Mouse (Mus musculus): ENCODE measurements around the gene Ramp1. TPM values are rescaled to one million over a fixed set of nuclear protein-coding genes. Genes with fewer than 3 reads are reported as not detected.

Ramp1 gene
- polyA plus RNA-seq (2014; fragmentation: Nextera tagmentation; extraction: Ambion mirVana), result 5.0 and 7.4 TPM in 2 replicates

- DNase-seq (peak; percentile 64), ATAC-seq (ENCODE audit: insufficient read depth) (peak; percentile 58)
- no peaks in the 10 kb centered on the region for H3K36me3 ChIP-seq (ENCODE audit: insufficient read depth)
- WGBS, result 3% methylated on average over 33 of the region's 37 CpGs
- H3K4me3 ChIP-seq (ENCODE audit: low read depth, low read length), result peak within 1 kb of the TSS; percentile 42
- H3K9ac ChIP-seq, result peak within 1 kb of the TSS; percentile 56
- no peaks in the 10 kb centered on the region for H3K9me3 ChIP-seq (ENCODE audit: low read depth, low read length)
- 0 out of 2 replicates have a peak, but pooled peaks cover 10% of the 10 kb centered on the region for H3K27me3 ChIP-seq (ENCODE audit: insufficient read depth, low read length)
- H3K4me1 ChIP-seq (ENCODE audit: insufficient read depth), result peaks cover 20% of the 10 kb centered on the region; the same call in 1 of the 2 replicates
- no peak for TF ChIP-seq CTCF (IDR thresholded peaks at IDR 0.05; ENCODE audit: low read depth)
- H3K4me2 ChIP-seq, result peak within 1 kb of the TSS; percentile 83
- no peak within 1 kb of the TSS for H3K27ac ChIP-seq (ENCODE audit: low read depth)
Observed at GRCm38 (mm10) chr1:91179533-91180173, at the start of gene Ramp1. Ramp1 (plus strand) TSS chr1:91179822.

- no peak overlapping the region for H3K27ac ChIP-seq (ENCODE audit: low read depth)
- no peak overlapping the region for H3K4me3 ChIP-seq (ENCODE audit: low read depth, low read length)
- DNase-seq (no peak), ATAC-seq (ENCODE audit: insufficient read depth) (no peak)
- WGBS, result 76% methylated on average over 2 of the region's 2 CpGs
- no peak for TF ChIP-seq CTCF (IDR thresholded peaks at IDR 0.05; ENCODE audit: low read depth)
- no peaks in the 10 kb centered on the region for H3K27me3 ChIP-seq (ENCODE audit: insufficient read depth, low read length)
- no peak overlapping the region for H3K9ac ChIP-seq
- H3K9me3 ChIP-seq (ENCODE audit: low read depth, low read length), result no peaks in the 10 kb centered on the region
- no peak overlapping the region for H3K4me2 ChIP-seq
- H3K4me1 ChIP-seq (ENCODE audit: insufficient read depth), result no peaks in the 10 kb centered on the region
- H3K36me3 ChIP-seq (ENCODE audit: insufficient read depth), result no peaks in the 10 kb centered on the region
Observed at GRCm38 (mm10) chr1:91137036-91137435, 42.6 kb upstream of the Ramp1 start.

- no peak for ATAC-seq (ENCODE audit: insufficient read depth)
- peak; percentile 38 for DNase-seq
- Histone ChIP-seq H3K27ac (ENCODE audit: low read depth) (no peak within 1 kb of the TSS), H3K4me3 (ENCODE audit: low read depth, low read length) (no peak within 1 kb of the TSS), H3K36me3 (ENCODE audit: insufficient read depth) (no peaks in the 10 kb centered on the region), H3K4me1 (ENCODE audit: insufficient read depth) (no peaks in the 10 kb centered on the region), H3K27me3 (ENCODE audit: insufficient read depth, low read length) (no peaks in the 10 kb centered on the region), H3K4me2 (no peak within 1 kb of the TSS), H3K9me3 (ENCODE audit: low read depth, low read length) (no peaks in the 10 kb centered on the region), H3K9ac (no peak within 1 kb of the TSS)
- 66% methylated on average over 20 of the region's 20 CpGs for WGBS
- TF ChIP-seq CTCF (IDR thresholded peaks at IDR 0.05; ENCODE audit: low read depth), result no peak
Observed at GRCm38 (mm10) chr1:91144813-91145212, 34.8 kb upstream of the Ramp1 start, which contains the start of gene Rbm44. Rbm44 (plus strand) TSS chr1:91145089.

- H3K9ac ChIP-seq, result no peak overlapping the region
- no peak for TF ChIP-seq CTCF (IDR thresholded peaks at IDR 0.05; ENCODE audit: low read depth)
- no peak for ATAC-seq (ENCODE audit: insufficient read depth)
- DNase-seq, result no peak
- H3K27me3 ChIP-seq (ENCODE audit: insufficient read depth, low read length), result no peaks in the 10 kb centered on the region
- 43% methylated on average over 2 of the region's 2 CpGs for WGBS
- no peak overlapping the region for H3K4me2 ChIP-seq
- H3K27ac ChIP-seq (ENCODE audit: low read depth), result no peak overlapping the region
- H3K4me1 ChIP-seq (ENCODE audit: insufficient read depth), result no peaks in the 10 kb centered on the region
- no peaks in the 10 kb centered on the region for H3K9me3 ChIP-seq (ENCODE audit: low read depth, low read length)
- H3K4me3 ChIP-seq (ENCODE audit: low read depth, low read length), result no peak overlapping the region
- H3K36me3 ChIP-seq (ENCODE audit: insufficient read depth), result no peaks in the 10 kb centered on the region
Observed at GRCm38 (mm10) chr1:91151509-91151908, 28.1 kb upstream of the Ramp1 start.

- Histone ChIP-seq H3K4me3 (ENCODE audit: low read depth, low read length) (no peak overlapping the region), H3K4me2 (no peak overlapping the region), H3K4me1 (ENCODE audit: insufficient read depth) (no peaks in the 10 kb centered on the region), H3K36me3 (ENCODE audit: insufficient read depth) (no peaks in the 10 kb centered on the region), H3K9me3 (ENCODE audit: low read depth, low read length) (no peaks in the 10 kb centered on the region), H3K27ac (ENCODE audit: low read depth) (no peak overlapping the region), H3K9ac (no peak overlapping the region), H3K27me3 (ENCODE audit: insufficient read depth, low read length) (no peaks in the 10 kb centered on the region)
- 78% methylated on average over 6 of the region's 6 CpGs for WGBS
- DNase-seq (no peak), ATAC-seq (ENCODE audit: insufficient read depth) (no peak)
- TF ChIP-seq CTCF (IDR thresholded peaks at IDR 0.05; ENCODE audit: low read depth), result no peak
Observed at GRCm38 (mm10) chr1:91166798-91167197, 12.8 kb upstream of the Ramp1 start.

GRCm38 (mm10) chr1:91169157-91169556 is 10.5 kb upstream of the Ramp1 start:
- no peak for TF ChIP-seq CTCF (IDR thresholded peaks at IDR 0.05; ENCODE audit: low read depth)

GRCm38 (mm10) chr1:91174796-91175195 is 4.8 kb upstream of the Ramp1 start:
- Histone ChIP-seq H3K36me3 (ENCODE audit: insufficient read depth) (no peaks in the 10 kb centered on the region), H3K9me3 (ENCODE audit: low read depth, low read length) (no peaks in the 10 kb centered on the region), H3K4me2 (no peak overlapping the region), H3K9ac (no peak overlapping the region), H3K27ac (ENCODE audit: low read depth) (no peak overlapping the region), H3K4me3 (ENCODE audit: low read depth, low read length) (no peak overlapping the region), H3K4me1 (ENCODE audit: insufficient read depth) (0 out of 2 replicates have a peak, but pooled peaks cover 3% of the 10 kb centered on the region), H3K27me3 (ENCODE audit: insufficient read depth, low read length) (no peaks in the 10 kb centered on the region)
- DNase-seq (no peak), ATAC-seq (ENCODE audit: insufficient read depth) (no peak)
- 83% methylated on average over 5 of the region's 5 CpGs for WGBS
- no peak for TF ChIP-seq CTCF (IDR thresholded peaks at IDR 0.05; ENCODE audit: low read depth)

More at GRCm38 (mm10) chr1:91169157-91169556, 10.5 kb upstream of the Ramp1 start:
- no peaks in the 10 kb centered on the region for H3K27me3 ChIP-seq (ENCODE audit: insufficient read depth, low read length)
- H3K27ac ChIP-seq (ENCODE audit: low read depth), result no peak overlapping the region
- no peaks in the 10 kb centered on the region for H3K36me3 ChIP-seq (ENCODE audit: insufficient read depth)
- DNase-seq, result no peak
- no peak overlapping the region for H3K4me3 ChIP-seq (ENCODE audit: low read depth, low read length)
- ATAC-seq (ENCODE audit: insufficient read depth), result no peak
- 57% methylated on average over 4 of the region's 4 CpGs for WGBS
- no peaks in the 10 kb centered on the region for H3K4me1 ChIP-seq (ENCODE audit: insufficient read depth)
- no peaks in the 10 kb centered on the region for H3K9me3 ChIP-seq (ENCODE audit: low read depth, low read length)
- H3K9ac ChIP-seq, result no peak overlapping the region
- no peak overlapping the region for H3K4me2 ChIP-seq

All from lung, embryonic 14.5 days (tissue).